Mouse (Mus musculus) kidney, adult 2 months (tissue): ENCODE results near the gene Ndufb8.

Source experiments
- CTCF ChIP-seq: fragments of 200-500 bp; conservative IDR thresholded peaks from 2 replicates; pipeline ENCODE4 v1.5.1; 2011; ENCODE audit warnings: low read depth, mild to moderate bottlenecking, control low read depth, low read length, moderate library complexity, mixed read lengths; ENCODE audit not compliant: insufficient read depth, insufficient read length
- POLR2A ChIP-seq: fragments of 200-500 bp; IDR thresholded peaks from one replicate; pipeline ENCODE4 v1.6.1; 2011; ENCODE audit warnings: low read depth, low read length, control low read depth

DNA sequence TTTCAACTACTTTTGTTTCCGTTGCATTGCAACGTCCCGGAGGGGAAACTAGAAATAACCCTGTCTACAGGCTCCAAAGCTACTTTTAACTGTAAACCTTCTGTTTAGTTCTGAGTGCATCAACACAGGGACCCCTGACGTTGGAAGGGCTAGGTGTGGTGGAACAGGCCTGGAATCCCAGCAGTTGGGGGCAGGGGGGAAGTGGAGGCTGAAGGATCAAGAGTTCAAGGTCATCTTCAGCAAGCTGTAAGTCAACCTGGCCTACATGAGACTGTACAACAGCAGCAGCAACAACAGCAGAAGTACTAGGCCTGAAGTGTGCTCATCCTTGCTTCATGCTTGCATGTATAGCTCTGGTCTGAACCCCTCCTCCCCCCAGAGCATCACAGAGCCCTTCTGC, 32.8 kb upstream of the Ndufb8 start:
- TF ChIP-seq CTCF (no peak), POLR2A (no peak)
